In genomic region chr9:47346527-47347111, GRCm38 (mm10) we compare ENCODE assay signal across 1 mouse cellular context.
TF ChIP-seq lines count a peak whose summit lies in the region.

No protein-coding gene starts in this region.

TF ChIP-seq in MEL, 35 proteins besides CTCF, POLR2A, EP300 and RAD21 (continued from another document):
- TF ChIP-seq BHLHE40 (IDR thresholded peaks at IDR 0.05; ENCODE audit: borderline replicate concordance, low read depth, low read length) (peak; percentile 76; the same call in 1 of the 2 replicates), UBTF (IDR thresholded peaks at IDR 0.05; ENCODE audit: borderline replicate concordance, insufficient read depth, low read depth, low read length) (no peak), RCOR1 (IDR thresholded peaks at IDR 0.05; ENCODE audit: low read depth, low read length) (peak; percentile 86), MYC (IDR thresholded peaks at IDR 0.05; ENCODE audit: low read depth, low read length) (peak; percentile 87)
